Mouse (Mus musculus) gastrocnemius, postnatal 10 days (tissue): Measurements from ENCODE around the gene H2-Q10. TPM values are rescaled to one million over a fixed set of nuclear protein-coding genes. Genes with fewer than 3 reads are reported as not detected.
A peak's percentile ranks its signal among the peaks of the same experiment; 100 is the strongest.
"Not testable (repeated sequence)": the region's sequence is repeated elsewhere in the genome, so short reads cannot be mapped to it uniquely, and the experiment has no call there.

Experiments used
- DNase-seq: peaks from one replicate; pipeline ENCODE4 v3.0.0; 2021; ENCODE audit warnings: mixed read lengths
- long read RNA-seq, 2 experiments: library from polyadenylated mRNA; stranded (forward); transcript quantifications; one replicate each; pipeline ENCODE4 v2.0.0; 2021
- total RNA-seq, 2 experiments: library from RNA; stranded (reverse); gene quantifications; 2 replicates each; pipeline ENCODE4 v1.2.3; 2021

The H2-Q10 gene
- total RNA-seq, result under 1 TPM; 0.14 to 0.52 TPM
- long read RNA-seq, experiment 1, partial matches to known transcripts, result 0 of 2 reads
- long read RNA-seq, experiment 1, other reads (novel, unspliced or antisense), result 1 of 2 reads
- long read RNA-seq, experiment 2, partial matches to known transcripts, result 0 of 1 reads
- long read RNA-seq, experiment 2, other reads (novel, unspliced or antisense), result 0 of 1 reads

GRCm38 (mm10) chr17:35469842-35470751 is at the start of gene H2-Q10:
H2-Q10 (plus strand) TSS chr17:35470089.
- no peak for DNase-seq

GRCm38 (mm10) chr17:35420206-35420810 is 49.6 kb upstream of the H2-Q10 start:
- DNase-seq, result peak; percentile 25

GRCm38 (mm10) chr17:35421331-35421730 is 48.6 kb upstream of the H2-Q10 start:
- DNase-seq, result not testable (repeated sequence)

GRCm38 (mm10) chr17:35422360-35422759 is 47.5 kb upstream of the H2-Q10 start:
- DNase-seq, result not testable (repeated sequence)

- not testable (repeated sequence) for DNase-seq
These were observed 46.6 kb upstream of the H2-Q10 start for GRCm38 (mm10) chr17:35423131-35423810.

GRCm38 (mm10) chr17:35424106-35424505 is 45.8 kb upstream of the H2-Q10 start:
- DNase-seq, result not testable (repeated sequence)

GRCm38 (mm10) chr17:35424624-35425416 is 45.1 kb upstream of the H2-Q10 start, which contains the start of gene H2-Q6:
H2-Q6 (plus strand) TSS chr17:35424850.
- peak; percentile 34 for DNase-seq

- not testable (repeated sequence) for DNase-seq
These were observed 44.4 kb upstream of the H2-Q10 start for GRCm38 (mm10) chr17:35425474-35425873.

- DNase-seq, result not testable (repeated sequence)
These were observed 41.0 kb upstream of the H2-Q10 start for GRCm38 (mm10) chr17:35428883-35429282.

GRCm38 (mm10) chr17:35430671-35431070 is 39.2 kb upstream of the H2-Q10 start:
- DNase-seq, result not testable (repeated sequence)

GRCm38 (mm10) chr17:35432167-35432566 is 37.7 kb upstream of the H2-Q10 start:
- not testable (repeated sequence) for DNase-seq

GRCm38 (mm10) chr17:35434836-35435235 is 35.1 kb upstream of the H2-Q10 start:
- DNase-seq, result not testable (repeated sequence)

GRCm38 (mm10) chr17:35435577-35435976 is 34.3 kb upstream of the H2-Q10 start:
- DNase-seq, result not testable (repeated sequence)

GRCm38 (mm10) chr17:35437386-35437936 is 32.4 kb upstream of the H2-Q10 start:
- not testable (repeated sequence) for DNase-seq

- DNase-seq, result not testable (repeated sequence)
These were observed 31.5 kb upstream of the H2-Q10 start for GRCm38 (mm10) chr17:35438395-35438794.

- DNase-seq, result peak; percentile 68
These were observed 31.0 kb upstream of the H2-Q10 start, which contains the start of gene H2-Q7 for GRCm38 (mm10) chr17:35438885-35439284. H2-Q7 (plus strand) TSS chr17:35439155.

GRCm38 (mm10) chr17:35439295-35439747 is 30.6 kb upstream of the H2-Q10 start:
- peak; percentile 29 for DNase-seq

- not testable (repeated sequence) for DNase-seq
These were observed 29.8 kb upstream of the H2-Q10 start for GRCm38 (mm10) chr17:35439925-35440645.

- DNase-seq, result not testable (repeated sequence)
These were observed 27.5 kb upstream of the H2-Q10 start for GRCm38 (mm10) chr17:35442376-35442775.

GRCm38 (mm10) chr17:35444510-35444909 is 25.4 kb upstream of the H2-Q10 start:
- DNase-seq, result not testable (repeated sequence)
